Mouse (Mus musculus): ENCODE results near the gene Zfp408. TPM values are rescaled to one million over a fixed set of nuclear protein-coding genes. Genes with fewer than 3 reads are reported as not detected.
"Not testable (repeated sequence)": the region's sequence is repeated elsewhere in the genome, so short reads cannot be mapped to it uniquely, and the experiment has no call there.

Zfp408 gene
- total RNA-seq, 4 experiments from 2014 or later, result 2.6 to 4.1 (median 2.9) TPM

DNA sequence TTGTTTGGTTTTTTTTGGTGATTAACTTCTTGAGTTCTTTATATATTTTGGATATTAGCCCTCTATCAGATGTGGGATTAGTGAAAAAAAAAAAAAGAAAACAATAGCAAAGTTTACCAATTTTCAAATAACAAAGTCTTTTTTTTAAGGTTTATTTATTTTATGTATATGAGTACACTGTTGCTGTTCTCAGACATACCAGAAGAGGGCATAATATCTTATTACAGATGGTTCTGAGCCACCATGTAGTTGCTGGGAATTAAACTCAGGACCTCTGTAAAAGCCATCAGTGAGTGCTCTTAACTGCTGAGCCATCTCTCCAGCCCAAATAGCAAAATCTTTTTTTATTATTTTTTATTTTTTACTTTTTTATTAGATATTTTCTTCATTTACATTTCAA, 40.2 kb downstream of the Zfp408 start:
- not testable (repeated sequence) for DNase-seq (ENCODE audit: low spot score)

DNA sequence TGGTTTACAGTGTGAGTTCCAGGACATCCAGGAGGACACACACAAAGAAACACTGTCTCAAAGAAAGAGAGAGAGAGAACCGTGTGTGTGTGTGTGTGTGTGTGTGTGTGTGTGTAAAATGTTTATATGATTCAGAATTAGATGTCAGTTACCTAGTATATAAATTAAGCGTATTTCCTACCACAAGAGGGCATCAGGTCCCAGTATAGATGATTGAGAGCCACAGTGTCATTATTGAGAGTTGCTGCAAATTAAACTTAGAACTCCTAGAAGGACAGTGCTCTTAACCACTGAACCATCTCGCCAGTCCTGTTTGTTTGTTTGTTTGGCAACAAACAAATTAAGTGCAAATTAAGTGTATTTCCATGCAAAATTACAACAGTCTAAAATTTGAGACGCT, 47.2 kb downstream of the Zfp408 start:
- DNase-seq (ENCODE audit: low spot score), result no peak

DNA sequence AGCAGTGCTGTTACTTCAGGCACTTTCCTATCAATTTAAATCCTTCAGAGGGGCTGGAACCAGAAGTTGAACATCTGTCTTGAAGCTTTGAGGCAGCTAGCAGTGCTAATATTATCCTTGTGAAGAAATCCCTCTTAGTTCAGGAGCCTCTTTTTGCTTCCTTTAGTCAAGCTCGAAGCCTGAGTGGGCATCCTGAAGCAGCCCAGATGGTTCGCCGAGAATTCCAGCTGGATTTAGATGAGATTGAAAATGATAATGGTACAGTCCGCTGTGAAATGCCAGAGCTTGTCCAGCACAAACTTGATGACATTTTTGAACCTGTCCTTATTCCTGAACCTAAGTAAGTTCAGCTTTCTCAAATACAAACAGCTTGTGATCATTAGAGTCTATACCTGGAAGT, 49.1 kb downstream of the Zfp408 start:
- DNase-seq (ENCODE audit: low spot score), result no peak

Other genes starting within 250 kb of the Zfp408 start
- gene 1110051M20Rik, start 205.1 kb downstream of the Zfp408 start, total RNA-seq (2022), result 10 to 100 TPM in 3 of 4 experiments, 1 to 10 TPM in 1; 9.1 to 14.9 (median 13.8) TPM
- 10 to 100 TPM in 3 of 4 experiments, 1 to 10 TPM in 1; 8.9 to 13.3 (median 11.3) TPM for gene Lrp4, start 192.3 kb downstream of the Zfp408 start, total RNA-seq (2022)
- gene Ckap5, start 123.0 kb downstream of the Zfp408 start, total RNA-seq (2022), result 10 to 100 TPM; 44.4 to 51.3 (median 46.8) TPM
- gene F2, start 13.4 kb downstream of the Zfp408 start, total RNA-seq (2022), result under 1 TPM in 2 of 4 experiments, not detected in 2; 0.16 to 0.25 TPM
- 10 to 100 TPM; 20.6 to 24.6 (median 22.2) TPM for gene Arhgap1, start 69 bp upstream of the Zfp408 start, total RNA-seq (2022)
- 10 to 100 TPM; 50.7 to 59.6 (median 55.4) TPM for gene Atg13, start 60.8 kb upstream of the Zfp408 start, total RNA-seq (2022)
- 1 to 10 TPM; 5.8 to 8.5 (median 6.5) TPM for gene Harbi1, start 61.1 kb upstream of the Zfp408 start, total RNA-seq (2022)
- gene Ambra1, start 80.3 kb upstream of the Zfp408 start, total RNA-seq (2022), result 10 to 100 TPM; 16.2 to 18.1 (median 16.6) TPM

Measured in heart, adult 8-10 months (tissue).